Mouse (Mus musculus) heart, adult 2 months (tissue): Measurements from ENCODE around the gene Tle3.

Experiments
- CTCF ChIP-seq: fragments of 200-600 bp; IDR thresholded peaks from 2 replicates; pipeline ENCODE4 v1.8.1; 2022; ENCODE audit warnings: antibody characterized with exemption, mild to moderate bottlenecking, moderate library complexity
- EP300 ChIP-seq: fragments of 200-500 bp; IDR thresholded peaks from 2 replicates; pipeline ENCODE4 v1.6.1; 2011; ENCODE audit warnings: low read depth, low read length, control low read depth; ENCODE audit not compliant: insufficient read depth
- POLR2A ChIP-seq: fragments of 200-500 bp; IDR thresholded peaks from 2 replicates; pipeline ENCODE4 v1.6.1; 2011; ENCODE audit warnings: mild to moderate bottlenecking, low read depth, low read length, control low read depth; ENCODE audit not compliant: insufficient read depth

GRCm38 (mm10) chr9:61434062-61434461 lies 61.9 kb downstream of the Tle3 start:
- TF ChIP-seq CTCF (no peak), POLR2A (no peak), EP300 (no peak)
